Mouse (Mus musculus) urinary bladder, postnatal 10 days (tissue): ENCODE measurements around the gene Arntl.

Source experiments
- DNase-seq: peaks from one replicate; pipeline ENCODE4 v3.0.0; 2022; ENCODE audit warnings: low spot score

Arntl gene

DNA sequence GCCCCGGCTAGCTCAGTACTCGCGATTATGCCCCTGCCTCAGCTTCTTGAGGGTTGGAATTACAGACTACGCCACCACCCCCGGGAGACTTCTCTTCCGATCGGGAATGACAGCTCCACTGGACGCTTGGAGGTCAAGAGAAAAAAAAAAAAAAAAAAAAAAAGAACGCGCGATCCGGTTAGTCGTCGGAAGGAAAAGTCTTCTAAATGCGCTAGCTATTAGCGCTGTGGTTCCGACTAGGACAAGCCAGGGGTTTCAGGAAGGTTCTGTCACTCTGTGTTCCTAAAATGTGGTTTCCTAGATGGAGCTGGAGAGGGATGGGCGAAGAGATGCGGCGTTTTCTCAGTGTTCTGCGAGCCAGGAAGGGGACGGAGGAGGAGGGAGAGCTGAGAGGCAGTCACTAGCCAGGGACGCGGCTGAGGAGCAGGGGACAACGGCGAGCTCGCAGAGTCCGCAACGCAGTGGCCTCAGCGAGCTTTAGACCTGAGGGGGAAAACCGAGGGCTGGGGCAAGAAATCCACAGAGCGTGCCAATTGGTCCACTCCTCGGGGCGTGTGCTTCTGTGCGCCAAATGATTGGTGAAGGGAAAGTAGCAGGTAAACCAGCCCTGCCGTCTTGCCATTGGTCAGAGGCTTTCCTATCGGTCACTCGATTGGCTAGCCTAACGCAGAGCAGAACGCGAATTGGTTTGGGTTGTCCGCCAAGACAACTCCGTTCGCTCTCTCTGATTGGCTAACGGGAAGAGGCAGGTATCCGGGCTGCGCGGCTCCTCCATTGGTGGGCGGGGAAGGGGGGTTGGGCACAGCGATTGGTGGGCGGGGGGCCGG, at the start of gene Arntl:
Gene Arntl (plus strand): TSS at position 822 of the 827 bp plus-strand sequence.
- peak; percentile 86 for DNase-seq

DNA sequence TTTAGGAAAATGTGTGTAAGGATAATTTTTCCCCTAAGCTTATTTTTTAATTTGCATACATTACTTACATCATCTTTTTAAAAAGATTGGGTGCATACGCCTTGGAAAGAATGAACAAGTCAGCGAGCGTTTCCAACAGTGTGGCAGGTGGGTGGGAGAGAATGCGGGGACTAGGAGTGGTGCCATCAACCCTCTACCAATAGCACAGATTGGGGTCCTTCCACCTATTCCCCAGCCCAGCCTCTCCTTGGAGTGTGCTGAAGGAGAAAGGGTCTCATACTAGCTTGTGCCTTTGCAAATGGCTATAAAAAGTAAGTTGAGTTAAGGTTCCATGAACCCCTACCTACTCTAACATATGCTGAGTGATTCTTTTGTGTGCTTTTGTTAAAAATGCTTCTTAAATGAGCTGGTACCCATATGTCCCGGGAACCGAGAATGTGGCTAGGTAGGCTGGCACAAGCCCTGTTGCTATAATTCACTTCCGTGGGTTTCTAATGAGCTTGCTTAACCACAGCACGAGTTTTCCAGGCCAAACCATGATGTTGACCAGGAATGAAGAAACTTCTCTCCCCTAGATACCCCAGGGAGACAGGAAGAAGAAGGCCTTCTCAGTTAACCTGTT, 46.1 kb upstream of the Arntl start:
- DNase-seq = no peak

DNA sequence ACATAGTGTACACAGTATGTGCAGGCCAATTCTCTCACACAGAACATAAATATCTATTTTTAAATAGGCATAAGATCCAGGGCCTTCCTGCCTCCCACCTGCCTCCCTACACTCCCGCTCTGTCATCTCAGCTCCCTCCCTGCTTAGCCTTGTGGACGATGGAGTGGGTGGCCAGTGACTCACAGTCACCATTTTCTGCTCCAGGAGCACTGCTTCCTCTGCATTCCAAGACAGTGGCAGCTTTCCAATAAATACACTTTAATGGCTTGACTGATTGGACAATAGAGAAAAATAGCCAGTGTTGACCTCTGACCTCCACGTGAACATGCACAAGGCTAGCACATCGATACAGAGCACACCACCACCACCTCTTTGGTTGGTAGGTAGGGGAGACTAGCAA, 42.5 kb upstream of the Arntl start:
- no peak for DNase-seq

DNA sequence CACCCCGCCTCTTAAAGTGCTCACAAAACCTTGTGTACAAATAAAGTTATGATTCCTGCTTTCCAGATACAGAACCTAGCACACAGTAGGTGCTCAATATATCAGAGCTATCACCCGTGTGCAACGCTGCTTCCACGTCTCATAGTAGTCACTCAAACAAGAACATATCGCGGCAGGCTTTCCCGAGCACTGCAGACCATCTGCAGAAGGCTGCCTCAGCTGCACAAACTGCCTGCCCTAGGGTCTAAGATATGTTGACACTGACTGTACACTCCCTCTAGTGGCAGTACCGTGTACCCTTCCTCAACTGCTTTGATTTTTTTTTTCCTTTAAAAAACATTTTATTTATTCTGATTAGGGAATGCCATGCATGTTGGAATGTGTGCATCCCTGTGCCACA, 40.2 kb upstream of the Arntl start:
- DNase-seq = no peak

DNA sequence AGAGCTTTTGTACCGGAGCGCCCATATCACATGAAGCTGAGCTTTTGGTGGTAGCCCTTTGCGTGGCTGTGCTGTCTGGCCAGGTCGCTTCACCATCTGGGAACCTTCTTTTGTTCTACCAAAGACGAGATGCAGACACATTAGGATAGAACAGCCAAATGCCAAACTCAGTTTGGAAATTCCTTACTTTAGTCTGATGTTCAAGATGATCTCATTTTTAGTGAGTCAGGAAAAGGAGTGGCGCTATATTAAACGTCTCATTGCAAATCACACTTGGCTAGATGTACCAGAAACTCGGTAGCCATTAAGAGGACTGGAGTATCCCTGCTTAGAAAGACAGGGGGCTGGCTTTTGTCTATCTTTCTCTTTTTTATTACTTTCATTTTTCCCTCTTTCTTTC, 38.7 kb upstream of the Arntl start:
- no peak for DNase-seq

DNA sequence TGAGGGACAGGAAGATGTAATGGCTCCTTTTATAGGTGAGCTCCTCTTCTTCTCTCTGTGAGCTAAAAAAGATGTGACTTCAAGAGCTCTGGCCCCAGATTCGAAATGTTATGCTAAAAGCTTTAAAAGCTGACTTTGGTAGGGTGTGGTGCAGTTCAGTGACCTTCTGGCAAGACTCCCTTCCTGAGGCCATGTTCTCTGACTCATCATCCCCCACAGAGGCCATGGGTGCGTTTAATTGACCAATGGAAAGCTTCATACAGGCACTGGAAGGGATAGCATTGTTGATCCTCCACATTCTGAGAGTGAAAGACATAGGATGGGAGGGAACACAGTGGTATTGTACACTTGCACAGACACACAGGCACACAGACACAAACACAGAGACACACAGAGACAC, 34.8 kb upstream of the Arntl start:
- no peak for DNase-seq

DNA sequence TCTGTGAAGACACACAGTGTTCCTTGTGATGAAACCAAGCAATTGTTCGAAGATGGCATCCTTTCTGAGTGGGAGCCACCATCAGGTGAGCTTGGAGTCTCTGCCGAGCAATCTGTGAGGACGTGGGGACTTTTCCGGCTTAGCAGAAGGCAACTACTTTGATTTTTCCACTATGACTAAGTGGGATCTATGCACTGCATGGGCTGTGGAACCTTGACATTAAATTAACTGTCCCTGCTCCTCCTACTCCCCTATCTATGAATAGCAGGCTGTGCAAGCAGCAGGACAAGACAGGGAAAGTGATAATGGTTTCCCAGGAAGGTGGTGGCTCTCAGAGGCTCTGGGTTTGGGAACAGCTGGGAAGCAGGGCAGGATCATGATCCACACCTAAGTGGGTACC, 31.8 kb upstream of the Arntl start:
- DNase-seq = no peak

DNA sequence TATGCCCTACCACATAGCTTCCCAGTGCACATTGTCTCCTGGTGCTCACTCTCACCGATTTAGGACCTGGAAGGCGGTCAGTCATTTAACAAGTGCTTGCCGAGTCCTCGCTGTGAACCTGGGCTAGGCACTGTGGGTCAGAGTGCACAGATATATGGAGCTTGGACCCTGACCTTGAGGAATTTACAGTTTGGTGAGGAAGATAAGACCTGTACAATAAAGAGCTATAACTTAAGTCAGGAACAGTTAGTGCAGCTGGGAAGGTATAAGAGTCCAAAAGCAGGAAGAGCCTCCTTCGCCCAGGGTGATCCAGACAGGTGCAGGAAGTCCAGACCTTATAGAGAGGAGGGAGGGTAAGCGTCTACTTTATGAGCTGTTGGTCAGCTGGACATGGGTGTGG, 29.2 kb upstream of the Arntl start:
- DNase-seq = no peak

DNA sequence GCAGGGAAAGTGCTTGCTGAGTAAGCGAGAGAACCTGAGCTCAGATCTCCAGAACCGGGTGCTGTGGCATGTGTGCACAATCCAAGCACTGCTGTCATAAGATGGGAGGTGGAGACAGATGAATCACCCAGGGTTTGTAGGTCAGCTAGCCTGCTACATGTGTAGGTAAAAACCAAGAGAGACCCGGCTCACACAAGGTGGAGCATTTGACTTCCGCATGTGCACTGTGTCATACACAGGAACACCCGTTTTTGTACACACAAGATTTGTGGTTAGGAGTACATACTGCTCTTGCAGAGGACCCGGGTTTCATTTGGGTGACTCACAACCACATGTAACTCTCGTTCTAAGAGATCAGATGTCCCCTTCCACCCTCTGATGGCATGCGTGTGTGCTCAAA, 23.5 kb upstream of the Arntl start:
- no peak for DNase-seq

DNA sequence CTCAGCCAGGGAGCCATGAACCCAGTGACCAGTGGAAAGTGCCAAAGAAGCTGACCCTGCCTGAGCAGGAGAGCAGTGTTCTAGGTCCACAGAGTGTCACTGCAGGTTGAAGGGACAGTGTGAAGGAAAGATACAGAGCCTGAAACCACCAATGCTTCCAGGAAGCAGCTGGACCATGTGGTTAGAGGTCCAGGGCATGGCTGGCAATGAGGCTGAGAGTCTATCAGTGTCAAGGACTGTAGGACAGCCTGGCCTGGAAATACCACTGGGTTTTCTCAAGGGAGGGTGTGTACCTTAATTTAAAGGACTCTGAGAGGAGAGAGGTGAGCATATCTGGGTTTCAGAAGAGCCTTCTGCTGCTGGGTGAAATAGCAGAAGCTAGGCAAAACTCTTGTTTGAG, 22.2 kb upstream of the Arntl start:
- DNase-seq = no peak

DNA sequence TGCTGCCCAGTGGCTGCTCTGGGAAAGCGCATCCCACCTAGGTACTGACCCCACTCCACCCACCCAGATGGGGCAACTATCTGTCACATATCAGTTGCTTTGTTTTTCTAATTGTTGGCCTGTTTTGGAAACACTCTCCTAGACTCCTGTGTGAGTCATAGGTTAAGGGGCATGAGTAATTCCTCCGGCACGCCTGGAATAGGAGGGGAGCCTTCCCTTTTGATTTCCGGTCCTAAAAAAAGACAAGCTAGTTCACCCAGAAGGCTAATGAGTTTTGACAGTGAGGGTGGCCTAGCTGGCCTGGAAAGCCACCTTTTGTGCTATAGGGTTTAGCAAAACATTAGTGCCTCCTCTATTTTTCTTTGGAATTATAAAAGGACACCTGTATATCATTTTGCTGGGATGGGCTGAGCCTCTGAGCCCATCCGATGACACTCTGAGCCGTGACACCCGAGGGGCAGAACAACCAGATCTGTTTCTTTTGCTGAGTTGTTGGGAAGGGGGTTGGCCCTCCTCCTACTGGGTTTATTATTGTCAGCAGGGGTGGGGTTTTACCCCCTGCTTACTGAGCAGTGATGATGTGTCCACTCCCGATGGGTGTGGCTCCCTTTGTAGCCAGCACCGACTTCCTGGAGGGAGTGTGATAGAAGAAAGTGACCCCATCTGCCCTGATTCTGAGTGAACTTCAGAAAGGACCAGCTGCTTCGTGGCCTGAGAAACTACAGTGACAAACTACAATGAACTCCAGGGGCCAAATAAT, 21.0 kb upstream of the Arntl start:
- no peak for DNase-seq

DNA sequence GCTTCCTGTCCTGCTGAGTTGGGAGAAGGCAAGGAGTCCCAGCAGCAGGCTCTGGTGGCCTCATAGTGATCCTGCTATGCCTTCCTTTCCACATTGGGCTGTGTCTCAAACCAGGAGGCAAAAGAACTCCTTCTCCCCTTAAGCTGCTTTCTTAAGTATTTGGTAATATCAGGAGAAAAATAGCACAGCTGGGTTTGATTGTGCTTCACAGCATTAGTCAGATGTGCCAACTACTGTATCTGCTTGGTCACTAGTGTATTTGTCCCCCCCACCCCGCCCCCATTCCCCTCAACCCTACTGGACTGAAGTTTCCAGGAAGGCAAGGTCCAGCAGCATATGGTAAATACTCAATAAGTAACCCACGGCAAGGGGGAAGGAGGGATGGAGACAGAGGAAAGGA, 19.2 kb upstream of the Arntl start:
- DNase-seq = no peak

DNA sequence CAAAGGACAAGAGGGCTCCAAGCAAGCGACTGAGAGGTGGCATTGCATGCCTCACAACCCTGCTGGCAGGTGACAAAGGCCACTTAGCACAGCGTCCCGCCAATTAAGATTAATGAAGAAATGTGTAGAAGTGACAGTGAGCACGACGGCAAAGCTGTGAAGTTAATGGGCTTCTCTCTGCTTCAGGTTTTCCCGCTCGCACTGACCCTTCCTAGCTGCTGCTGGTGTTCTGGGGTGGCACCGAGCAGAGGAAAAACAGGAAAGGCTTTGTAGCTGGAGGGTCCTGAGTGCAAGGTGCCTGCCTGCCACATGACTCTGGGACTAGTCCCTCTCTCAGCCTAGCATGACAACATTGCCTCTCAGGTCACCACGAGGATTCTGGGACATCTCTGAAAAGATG, 18.7 kb upstream of the Arntl start:
- DNase-seq = no peak

DNA sequence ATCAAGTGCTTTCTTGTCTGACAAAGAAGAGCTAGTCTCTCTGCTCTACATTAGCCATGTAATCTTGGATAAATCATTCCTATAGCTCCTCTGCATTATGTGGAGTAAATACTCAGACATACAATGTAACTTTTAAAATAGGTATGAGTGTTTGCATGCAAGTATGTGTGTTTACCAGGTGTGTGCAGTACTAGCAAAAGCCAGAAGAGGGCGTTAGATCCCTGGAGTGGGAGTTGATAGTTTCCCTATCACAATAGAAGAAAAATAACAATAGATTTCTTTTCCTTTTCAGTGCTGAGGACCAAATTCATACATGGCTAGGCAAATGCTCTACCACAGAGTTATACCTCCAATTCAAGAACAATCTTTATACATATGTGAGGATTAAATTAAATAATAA, 15.5 kb upstream of the Arntl start:
- DNase-seq = no peak

DNA sequence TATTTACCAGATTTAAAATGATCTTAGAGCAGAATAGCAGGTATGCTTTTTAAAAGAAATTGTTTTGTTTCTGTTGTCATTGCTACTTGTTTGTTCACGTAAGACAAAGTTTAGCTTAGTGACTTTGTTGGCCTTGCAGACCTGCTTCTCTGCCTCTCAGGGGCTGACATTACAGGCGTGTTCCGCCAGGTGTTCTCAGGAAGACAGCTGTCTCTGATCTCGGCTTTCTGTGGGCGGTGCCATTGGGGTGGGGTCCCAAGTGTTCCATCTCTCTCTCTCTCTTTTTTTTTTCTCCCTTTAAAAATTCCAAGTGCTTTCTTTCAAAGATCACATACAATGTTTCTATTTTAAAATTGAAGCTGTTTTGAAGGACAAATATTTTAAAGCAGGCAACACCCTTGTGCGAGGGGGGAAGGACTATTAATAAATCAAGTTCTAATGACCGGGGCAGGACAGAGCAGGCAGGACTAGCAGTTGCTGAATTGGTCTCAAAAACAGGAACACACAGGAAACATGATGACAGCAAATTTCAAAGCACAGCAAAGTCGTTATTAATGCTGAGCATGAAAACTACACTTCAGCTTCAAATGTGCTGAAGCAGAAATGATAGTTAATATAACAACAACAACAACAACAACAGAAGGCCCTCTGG, 14.4 kb upstream of the Arntl start:
- no peak for DNase-seq

DNA sequence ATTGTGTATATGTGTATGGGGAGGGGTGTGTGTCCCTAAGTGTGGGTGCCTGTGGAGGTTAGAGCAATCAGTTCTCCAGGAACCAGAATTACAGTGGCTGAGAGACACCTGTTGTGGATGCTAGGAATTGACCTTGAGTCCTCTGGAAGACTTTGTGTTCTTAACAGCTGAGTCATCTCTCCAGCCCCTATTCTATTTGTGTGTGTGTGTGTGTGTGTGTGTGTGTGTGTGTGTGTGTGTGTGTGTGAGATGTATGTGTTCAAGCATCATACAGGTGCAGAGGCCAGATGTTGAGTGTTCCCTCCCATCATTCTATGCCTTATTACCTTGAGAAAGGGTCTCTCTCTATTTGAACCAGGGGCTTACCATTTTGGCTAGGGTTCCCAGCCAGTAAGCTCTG, 13.4 kb upstream of the Arntl start:
- DNase-seq = no peak

DNA sequence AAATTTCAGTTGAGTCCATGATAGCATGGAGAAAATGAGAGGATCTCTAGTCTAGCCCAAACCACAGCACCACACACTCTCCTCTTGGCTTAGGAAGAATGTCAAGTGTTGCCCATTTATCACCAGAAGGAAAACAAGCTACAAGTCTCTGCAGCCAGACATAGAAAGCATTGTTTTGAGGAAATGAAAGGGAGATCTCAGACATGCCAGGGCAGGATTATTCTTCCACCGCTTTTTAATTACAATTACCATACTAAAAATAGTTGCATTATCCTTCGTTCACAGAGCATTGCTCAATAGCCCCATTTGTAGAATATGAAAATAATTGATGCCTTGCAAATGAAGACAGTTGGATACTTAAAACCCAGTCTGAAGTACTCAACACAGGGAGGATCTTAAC, 12.0 kb upstream of the Arntl start:
- DNase-seq = no peak

DNA sequence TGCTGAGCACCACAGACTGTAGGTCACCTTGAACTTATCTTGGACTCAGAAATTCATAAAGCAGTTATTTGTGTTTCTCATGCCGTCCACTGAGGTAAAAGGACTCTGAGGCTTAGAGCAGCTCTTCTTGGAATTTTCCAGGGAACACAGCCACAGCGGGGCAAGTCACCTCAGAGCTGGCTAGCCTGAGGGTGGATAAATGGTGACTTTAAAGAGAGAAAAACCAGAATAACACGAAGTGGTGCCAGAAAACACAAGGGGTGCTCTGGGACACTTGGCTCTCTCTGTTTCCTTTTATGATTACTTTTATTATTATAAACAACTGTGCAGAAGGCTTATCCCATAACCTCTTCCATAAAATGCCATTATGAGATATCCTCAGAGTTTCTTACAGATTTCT, 11.1 kb upstream of the Arntl start:
- DNase-seq = no peak

DNA sequence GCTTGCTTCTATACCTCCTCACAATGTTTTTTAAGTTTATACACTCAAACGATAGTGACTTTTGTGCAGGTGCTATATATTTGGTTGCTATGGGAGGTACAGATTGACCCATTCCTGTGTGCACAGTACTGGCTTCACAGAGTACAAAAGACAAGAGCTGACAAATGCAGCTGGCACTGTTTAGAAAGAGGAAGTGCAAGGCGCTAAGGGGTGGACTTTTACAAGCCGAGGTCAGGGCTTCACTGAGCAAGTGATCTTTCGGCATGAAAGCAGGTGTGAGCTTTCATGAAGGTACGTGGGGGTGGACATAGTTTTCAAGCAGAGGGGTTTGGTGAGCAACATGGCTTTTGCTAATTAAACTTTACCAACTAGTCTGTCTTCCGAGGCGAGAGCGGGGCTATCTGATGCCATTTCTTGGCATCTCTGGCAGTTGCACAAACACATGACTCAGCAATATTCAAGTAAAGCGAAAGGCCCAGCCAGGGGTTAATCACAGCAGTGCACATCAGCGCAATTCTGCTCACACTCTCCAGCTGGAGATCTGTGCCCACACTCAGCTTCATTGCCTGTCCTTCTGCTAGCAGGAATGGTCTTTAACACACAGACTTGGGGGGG, 10.0 kb upstream of the Arntl start:
- no peak for DNase-seq

DNA sequence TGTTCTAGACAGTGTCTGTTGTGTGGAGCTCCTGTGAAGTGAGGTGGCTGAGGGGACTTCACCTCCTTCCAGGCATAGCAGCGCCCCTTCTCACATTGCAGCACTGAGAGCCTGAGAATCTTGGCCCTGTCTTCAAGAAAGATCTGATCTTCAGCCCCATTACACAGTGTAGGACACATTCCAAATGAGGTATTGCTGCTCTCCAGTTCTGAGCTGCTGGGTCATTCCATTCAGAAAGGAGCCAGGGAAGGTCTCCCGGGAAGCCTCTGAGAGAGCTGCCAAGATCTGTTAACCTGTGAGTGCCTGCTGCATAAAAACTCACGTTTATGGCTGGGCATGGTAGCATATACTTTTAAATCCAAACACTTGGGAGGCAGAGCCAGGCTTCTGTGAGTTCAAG, 5.7 kb upstream of the Arntl start:
- DNase-seq = no peak

DNA sequence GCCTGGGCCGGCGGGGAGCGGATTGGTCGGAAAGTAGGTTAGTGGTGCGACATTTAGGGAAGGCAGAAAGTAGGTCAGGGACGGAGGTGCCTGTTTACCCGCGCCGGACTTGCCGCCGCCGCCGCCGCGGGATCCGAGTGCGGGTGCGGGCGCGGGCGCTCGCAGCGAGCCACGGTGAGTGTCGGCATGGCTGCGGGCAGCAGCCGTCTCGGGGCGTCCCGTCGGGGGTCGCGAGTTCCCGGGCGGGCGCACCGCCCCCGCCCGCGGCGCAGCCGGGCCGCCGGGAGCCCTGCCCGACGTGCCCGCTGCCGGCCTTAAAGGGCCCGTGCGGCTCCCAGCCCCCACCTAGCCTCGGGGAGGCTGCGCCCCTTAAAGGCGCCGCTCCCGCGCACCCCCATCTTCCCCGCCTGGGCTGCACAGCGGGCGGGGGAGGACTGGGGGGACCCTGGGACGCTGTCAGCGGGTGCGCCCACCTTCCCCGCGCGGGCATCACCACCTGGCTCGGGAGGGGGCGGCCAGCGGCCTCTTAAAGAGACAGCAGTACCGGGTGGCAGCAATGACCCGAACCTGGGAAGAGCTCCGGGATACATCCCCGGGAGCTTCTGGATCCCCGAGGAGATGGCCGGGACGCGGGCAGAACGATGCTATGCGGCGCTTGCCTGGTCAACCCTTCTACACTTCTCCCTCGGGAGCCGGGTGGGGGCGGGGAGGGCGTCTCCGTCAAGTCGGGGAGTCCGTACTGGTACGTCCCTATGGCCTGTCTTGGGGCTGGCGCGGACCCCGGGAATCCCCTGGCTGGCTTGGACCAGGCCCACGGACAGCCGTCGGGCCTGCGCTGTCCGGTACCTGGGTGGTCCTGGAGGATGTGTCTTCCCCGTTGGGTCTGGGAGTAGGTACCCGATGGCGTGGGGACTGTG, 464 bp downstream of the Arntl start:
- no peak for DNase-seq
